Mouse (Mus musculus) heart, adult 2 months (tissue): ENCODE measurements at regions not wholly inside any gene's neighbourhood (a gene's known extent, or its start where the extent isn't known, plus 50 kb on each side); places are given as distances from the start of the nearest gene placed in this dataset.

Source experiments
- CTCF ChIP-seq: fragments of 200-600 bp; IDR thresholded peaks from 2 replicates; pipeline ENCODE4 v1.8.1; 2022; ENCODE audit warnings: antibody characterized with exemption, mild to moderate bottlenecking, moderate library complexity
- EP300 ChIP-seq: fragments of 200-500 bp; IDR thresholded peaks from 2 replicates; pipeline ENCODE4 v1.6.1; 2011; ENCODE audit warnings: low read depth, low read length, control low read depth; ENCODE audit not compliant: insufficient read depth
- POLR2A ChIP-seq: fragments of 200-500 bp; IDR thresholded peaks from 2 replicates; pipeline ENCODE4 v1.6.1; 2011; ENCODE audit warnings: mild to moderate bottlenecking, low read depth, low read length, control low read depth; ENCODE audit not compliant: insufficient read depth

- TF ChIP-seq POLR2A (no peak), CTCF (no peak), EP300 (no peak)
Observed at GRCm38 (mm10) chr9:61679686-61680085, 234.7 kb downstream of the Rplp1 start.
